Mouse (Mus musculus) spleen, postnatal 36 days (tissue): Measurements from ENCODE around the gene Zfp592.
"Not testable (repeated sequence)": the region's sequence is repeated elsewhere in the genome, so short reads cannot be mapped to it uniquely, and the experiment has no call there.

ENCODE experiments used
- DNase-seq, 2 experiments: peaks; one replicate each; pipeline ENCODE4 v3.0.0; 2022; ENCODE audit warnings: low spot score in 2 of 2, mixed read lengths in 1 of 2

Gene Zfp592

GRCm38 (mm10) chr7:80992980-80993833, at the start of gene Zfp592:
Gene Zfp592, plus strand, starts transcription at chr7:80993681.
- peak; percentile 79 to 81 for DNase-seq

DNA sequence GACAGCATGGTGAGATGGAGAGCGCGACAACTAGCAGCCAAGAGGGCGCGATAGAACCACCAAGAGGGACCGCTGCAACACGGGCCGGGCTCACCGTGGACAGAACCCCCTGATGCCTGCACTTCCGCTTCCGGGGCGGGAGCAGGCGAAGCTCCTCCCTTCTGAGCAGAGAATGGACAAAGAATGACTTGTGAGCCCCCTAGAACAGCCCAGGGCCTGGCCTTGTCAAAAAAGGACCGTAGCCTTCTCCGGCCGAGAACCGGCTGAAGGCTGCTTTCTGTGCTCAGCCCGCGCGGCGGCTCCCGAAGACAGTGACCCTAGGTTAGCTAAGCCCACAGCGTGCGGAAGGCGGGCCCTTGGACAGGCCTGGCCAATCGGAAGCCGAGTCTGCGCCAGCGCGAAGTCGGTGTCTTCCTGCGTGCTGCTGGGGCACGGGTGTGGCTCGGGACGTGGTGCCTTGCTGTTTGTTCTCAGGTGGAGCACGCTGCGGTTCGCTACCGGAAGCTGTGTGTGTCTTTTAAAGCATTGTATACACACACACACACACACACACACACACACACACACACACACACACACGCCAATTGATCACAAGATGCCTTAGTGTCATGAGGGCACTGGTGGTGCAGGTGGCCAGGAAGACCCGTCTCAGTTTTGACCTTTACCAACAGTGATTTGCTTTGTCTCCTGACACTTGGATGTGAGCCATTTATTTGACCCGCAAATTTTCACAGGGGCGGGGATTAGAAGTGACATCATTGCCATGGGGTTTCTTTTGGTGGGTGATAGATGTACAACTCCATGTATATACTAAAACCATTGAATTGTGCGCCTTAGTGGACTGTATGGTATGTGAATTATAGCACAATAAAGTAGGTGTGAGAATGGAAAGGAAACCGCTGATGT, 45.8 kb upstream of the Zfp592 start, which contains the start of gene Sec11a:
Sec11a (minus strand) TSS at position 336 of the 906 bp plus-strand sequence.
- DNase-seq = peak; percentile 94 to 95

DNA sequence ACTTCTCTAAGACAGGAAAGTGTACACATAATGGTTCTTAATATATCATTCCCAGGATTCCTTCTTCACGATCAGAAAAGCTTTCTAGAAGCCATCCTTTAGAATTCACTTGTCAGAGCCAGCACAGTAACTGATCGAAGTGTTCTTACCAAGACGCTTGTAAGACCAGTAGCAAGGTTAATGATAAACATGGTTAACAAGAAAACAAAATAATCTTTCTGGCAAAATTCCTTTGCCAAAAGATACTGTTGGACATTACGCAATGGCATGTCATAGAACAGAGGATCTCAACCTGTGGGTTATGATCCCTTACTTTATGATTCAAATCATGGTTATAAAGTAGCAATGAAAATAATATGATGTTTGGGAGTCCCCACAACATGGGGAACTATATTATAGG, 42.0 kb upstream of the Zfp592 start:
- DNase-seq = no peak

DNA sequence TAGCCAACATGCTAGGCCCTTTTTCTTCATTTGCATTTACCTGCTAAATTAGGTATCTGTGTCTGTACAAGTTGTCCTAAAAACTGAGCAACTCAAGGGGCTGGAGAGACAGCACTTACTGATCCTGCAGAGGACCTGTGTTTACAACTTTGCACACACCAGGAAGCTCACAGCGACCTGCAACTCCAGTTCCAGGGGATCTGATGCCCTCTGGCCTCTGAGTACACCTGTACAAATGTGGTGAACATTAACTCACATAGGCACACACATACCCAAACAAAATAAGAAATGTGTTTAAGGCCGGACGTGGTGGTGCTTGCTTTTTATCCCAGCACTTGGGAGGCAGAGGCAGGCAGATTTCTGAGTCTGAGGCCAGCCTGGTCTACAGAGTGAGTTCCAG, 41.3 kb upstream of the Zfp592 start:
- DNase-seq = no peak

GRCm38 (mm10) chr7:80954251-80954650, 39.2 kb upstream of the Zfp592 start:
- DNase-seq = no peak

- no peak for DNase-seq
Observed at GRCm38 (mm10) chr7:80956891-80957290, 36.6 kb upstream of the Zfp592 start.

- DNase-seq = no peak
Observed at GRCm38 (mm10) chr7:80959003-80959402, 34.5 kb upstream of the Zfp592 start.

DNA sequence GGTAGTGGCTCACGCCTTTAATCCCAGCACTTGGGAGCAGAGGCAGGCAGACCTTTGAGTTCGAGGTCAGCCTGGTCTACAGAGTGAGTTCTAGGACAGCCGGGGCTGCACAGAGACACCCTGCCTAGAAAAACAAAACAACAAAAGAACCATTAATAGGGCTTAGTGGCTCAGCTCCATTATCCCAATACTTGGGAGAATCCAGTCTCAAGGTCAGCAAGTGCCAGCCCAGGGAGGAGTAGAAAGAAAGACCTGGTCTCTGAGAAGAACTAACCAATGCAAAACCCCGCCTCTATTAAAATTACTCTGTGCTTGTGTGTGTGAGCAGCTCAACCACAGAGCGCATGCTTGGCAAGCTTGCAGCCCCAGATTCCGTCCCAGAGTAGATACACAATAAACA, 30.7 kb upstream of the Zfp592 start:
- no peak for DNase-seq

- no peak for DNase-seq
Observed at GRCm38 (mm10) chr7:80970913-80971312, 22.6 kb upstream of the Zfp592 start.

DNA sequence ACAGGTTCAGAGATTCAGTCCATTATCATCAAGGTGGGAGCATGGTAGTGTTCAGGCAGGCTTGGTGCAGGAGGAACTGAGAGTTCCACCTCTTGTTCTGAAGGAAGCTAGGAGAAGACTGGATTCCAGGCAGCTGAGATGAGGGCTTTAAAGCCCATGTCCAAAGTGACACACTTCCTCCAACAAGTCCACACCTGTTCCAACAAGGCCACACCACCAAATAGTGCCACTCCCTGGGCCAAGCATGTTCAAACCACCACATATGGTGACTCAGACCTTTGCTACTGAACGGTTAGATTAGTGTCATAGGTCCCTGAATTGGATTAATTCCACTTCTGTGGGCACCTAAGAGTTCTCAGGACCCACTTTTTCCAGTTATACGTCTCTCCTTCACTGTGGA, 22.1 kb upstream of the Zfp592 start:
- no peak for DNase-seq

DNA sequence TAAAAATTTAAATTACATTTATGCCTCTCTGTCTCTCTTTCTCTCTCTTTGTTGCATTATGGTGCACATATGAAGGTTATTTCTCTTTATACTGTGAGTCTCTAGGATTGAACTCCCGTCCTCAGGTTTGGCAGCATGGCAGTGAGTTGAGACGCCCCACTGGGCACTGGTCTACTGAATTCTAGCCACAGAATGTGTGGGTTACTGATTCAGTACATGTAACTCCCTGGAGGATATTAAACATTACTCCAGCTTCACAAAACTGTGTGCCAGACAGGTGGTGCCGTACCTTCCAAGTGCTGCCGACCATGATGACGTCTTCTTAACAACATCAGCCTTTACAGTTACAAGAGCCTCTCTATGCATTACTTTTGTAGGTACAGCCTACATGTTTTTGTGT, 21.4 kb upstream of the Zfp592 start:
- no peak for DNase-seq

GRCm38 (mm10) chr7:80972920-80973637, 20.4 kb upstream of the Zfp592 start:
- DNase-seq = not testable (repeated sequence)

- not testable (repeated sequence) for DNase-seq
Observed at GRCm38 (mm10) chr7:80973638-80974015, 19.9 kb upstream of the Zfp592 start.

GRCm38 (mm10) chr7:80980566-80980965, 12.9 kb upstream of the Zfp592 start:
- no peak for DNase-seq

DNA sequence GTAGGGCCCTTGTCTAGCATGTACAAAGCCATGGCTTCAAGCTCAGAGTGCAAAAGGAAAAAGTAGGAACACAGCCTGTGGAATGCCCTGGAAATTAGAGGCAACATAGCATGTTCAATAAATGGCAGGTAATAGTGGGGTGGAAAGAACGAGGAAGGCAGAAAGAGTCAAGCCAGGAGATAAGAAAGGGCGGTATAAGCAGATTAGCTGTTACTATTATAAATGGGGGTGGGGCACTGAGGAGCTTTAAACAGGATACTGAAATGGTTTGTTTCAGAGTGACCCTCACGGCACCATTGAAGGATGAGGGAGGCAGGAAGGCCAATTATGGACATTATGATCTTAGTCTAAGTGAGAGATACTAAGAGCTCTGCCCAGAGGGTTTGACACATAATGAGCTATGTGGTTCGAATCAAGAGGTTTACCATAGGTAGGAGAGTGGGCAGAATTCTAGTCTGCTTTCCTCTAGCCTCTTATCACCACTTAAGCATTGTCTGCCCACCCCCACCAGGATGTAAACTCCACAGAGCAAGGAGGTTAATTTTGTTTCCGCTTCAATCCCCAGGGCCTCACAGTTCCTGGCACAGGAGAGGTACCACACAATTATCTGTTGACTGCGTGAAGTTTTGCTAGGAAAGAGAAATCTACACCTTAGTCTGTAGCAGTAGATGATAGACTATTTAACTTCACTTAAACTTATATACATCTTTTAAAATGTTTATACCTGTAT, 6.9 kb upstream of the Zfp592 start:
- peak; percentile 50 to 58 for DNase-seq

DNA sequence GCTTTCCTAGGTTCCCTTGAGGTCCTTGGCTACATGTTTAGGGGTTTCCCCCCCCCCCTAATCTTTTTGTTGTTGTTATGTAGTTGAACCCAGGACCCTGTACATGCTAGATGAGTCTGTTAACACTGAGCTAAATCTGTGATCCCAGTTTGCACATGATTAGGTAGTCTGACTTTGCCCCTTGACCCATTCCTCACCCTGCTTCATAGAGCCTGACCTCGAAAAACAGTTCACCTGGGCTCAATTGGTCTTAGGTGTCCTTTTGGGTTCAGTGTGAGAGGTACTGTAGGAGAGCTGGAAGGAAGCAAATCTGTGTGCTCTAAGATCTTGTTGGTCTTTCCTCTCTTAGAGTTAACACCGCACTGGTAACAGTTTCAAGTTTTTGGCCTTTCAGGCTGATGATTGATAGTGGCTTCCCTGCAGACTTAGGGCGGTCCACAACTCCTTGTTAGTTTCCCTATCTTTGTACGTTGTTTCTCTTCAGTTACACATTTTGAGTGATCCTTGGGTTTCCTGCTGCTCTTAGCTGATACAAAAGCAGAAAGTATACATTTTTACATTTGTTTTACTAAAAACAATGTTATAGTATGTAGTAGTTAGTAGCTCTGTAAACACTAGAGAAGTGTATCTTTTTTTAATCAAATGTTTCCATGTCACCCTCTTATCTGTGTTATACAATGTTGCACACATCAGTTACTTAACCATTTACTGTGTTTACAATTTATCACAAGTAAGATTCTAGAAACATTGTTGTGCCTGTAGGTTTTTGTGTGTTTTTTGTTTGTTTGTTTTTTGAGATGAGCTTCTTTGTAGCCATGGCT, 5.5 kb upstream of the Zfp592 start:
- DNase-seq = no peak

GRCm38 (mm10) chr7:80990276-80990675, 3.2 kb upstream of the Zfp592 start:
- DNase-seq = no peak

DNA sequence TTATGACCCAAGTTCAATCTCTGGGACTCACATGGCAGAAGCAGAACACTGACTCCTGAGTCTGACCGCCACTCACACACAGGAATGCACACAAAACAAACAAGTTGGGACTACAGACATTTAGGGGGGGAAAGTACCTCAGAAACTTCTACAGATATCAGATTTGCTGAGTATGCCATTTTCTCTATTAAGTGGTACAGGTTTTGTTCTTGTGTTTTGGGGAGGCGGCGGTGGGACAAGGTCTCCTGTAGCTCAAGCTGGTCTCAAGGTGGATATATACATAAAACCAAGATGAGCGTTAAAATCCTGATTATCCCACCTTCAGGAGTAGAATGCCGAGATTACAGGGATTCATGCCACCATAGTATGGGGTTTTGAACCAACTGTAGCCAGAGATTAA, 1.9 kb upstream of the Zfp592 start:
- DNase-seq = no peak

GRCm38 (mm10) chr7:80992063-80992462, 1.4 kb upstream of the Zfp592 start:
- no peak for DNase-seq

- no peak for DNase-seq
Observed at GRCm38 (mm10) chr7:80992631-80992979, 876 bp upstream of the Zfp592 start.
